Mouse (Mus musculus) ovary, postnatal 10 days (tissue): ENCODE measurements around the gene Bace1.
A peak's percentile ranks its signal among the peaks of the same experiment; 100 is the strongest.

Experiments
- DNase-seq: peaks from one replicate; pipeline ENCODE4 v3.0.0; 2022; ENCODE audit warnings: low spot score

Gene Bace1

GRCm38 (mm10) chr9:45905196-45905595 is 66.8 kb downstream of the Bace1 start:
- no peak for DNase-seq

DNA sequence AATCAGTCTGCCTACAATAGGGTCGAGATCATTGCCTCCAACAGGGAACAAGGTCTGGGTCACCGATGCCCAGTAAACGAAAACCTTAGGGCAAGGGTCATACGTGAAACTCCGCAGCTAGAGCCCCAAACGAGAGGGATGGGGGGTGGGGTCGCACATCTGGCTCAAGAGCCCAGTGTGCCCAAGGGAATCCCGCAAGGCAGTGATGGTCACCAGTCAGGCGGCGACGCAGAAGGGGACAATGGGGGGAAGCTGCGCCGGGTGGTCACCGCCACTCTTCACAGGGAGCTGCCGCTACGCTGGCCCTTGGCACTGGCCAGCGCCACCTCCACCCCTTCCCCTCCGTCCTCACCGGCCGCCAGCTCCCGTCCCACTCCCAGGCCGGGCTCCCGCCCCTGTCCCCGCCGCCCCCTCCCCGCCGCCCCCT is 67.4 kb downstream of the Bace1 start:
- no peak for DNase-seq

DNA sequence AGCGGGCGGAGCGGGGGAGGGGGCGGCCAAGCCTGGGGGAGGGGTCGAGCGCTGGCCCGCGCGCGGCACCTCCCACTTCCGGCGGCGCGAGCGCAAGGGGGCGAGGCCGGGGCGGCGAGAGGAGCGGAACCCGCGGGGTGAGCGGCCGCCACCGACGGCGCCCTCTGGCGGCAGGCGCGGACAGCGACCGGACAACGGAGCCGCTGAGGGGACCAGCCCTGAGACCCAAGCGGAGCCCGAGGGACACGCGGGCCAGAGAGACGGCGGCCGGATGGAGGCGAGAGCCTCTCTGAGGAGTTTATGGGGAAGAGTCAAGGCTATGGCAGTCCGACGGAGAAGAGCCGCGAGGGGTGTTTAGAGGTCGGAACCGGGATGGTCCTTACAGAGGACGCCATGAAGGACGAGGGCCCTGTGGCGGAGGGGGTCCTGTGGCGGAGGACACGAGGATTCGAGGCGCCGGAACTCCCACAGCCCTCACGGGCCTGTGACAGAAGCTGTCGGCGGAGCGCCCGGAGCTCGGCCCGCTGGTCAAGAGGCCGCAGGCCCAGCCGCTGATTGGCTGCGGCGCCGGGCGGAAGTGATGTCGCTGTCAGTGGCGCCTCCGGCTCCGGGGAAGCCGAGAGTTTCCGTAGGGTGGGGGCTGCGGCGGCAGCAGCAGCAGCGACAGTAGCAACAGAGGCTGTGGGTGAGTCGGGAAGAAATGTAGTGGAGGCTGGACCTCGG is 68.1 kb downstream of the Bace1 start, which contains the start of the genes Pcsk7 and Rnf214:
TSS of gene Pcsk7 (plus strand) at position 143 of the 723 bp plus-strand sequence.
TSS of gene Rnf214 (minus strand) at position 557 of the 723 bp plus-strand sequence.
- peak; percentile 80 for DNase-seq

GRCm38 (mm10) chr9:45907078-45907428 is 68.7 kb downstream of the Bace1 start:
- no peak for DNase-seq

DNA sequence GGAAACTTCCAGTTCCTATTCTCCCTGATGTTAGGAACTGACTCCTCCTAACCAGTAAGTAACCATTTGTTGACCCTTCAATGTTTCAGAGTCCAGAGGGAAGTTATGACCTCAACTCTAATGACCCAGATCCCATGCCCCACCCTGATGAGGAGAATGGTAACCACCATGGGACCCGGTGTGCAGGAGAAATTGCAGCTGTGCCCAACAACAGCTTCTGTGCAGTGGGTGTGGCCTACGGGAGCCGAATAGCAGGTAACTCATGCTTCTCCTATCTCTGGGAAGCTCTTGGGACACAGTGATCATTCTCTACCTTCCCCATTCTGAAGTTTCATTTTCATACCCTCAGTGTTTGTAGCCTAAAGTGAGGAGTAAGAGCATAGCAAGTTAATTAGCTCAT is 72.6 kb downstream of the Bace1 start:
- no peak for DNase-seq

- DNase-seq: no peak
These were observed 73.3 kb downstream of the Bace1 start for GRCm38 (mm10) chr9:45911673-45912072.
